Mouse (Mus musculus) embryo, embryonic 11 days (tissue): Measurements from ENCODE around the gene Btg2.

Experiments
- DNase-seq: peaks from one replicate; pipeline ENCODE4 v3.0.0-alpha.2; 2015

Btg2 gene

DNA sequence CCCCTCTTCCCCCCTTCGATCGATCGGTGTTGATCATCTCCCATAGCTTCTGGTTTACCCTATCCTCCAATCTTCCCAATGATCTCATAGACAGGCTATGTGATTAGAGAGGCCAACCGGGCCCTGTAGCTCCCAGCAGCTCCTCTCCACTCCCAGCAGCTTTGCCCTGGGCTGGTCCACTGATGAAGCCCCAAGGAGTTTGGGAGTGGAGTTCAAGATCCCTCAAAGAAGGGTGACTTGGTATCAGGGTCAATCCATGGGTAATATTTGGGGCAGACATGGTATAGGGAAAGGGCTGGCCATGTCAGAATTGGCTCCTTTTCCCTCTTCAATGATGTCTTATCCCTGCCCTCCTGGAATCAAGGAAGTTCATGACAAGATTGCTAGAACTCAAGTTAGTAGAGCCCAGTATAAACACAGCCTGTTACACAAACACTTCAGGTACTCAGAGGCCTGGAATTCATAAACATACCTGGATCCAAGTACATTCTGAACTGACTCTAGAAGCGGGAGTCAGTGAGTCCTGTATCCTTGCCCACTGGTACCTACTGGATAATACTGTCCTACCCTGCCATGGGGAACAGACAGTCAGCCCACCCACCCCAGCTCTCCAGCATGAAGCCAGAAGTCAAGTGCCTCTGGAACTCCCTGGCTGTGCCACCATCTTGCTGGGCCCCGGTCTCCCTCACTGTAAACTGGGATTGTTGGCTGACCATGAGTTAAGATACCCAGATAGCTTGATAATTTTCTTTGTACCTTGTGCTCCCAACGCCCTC is 18.3 kb upstream of the Btg2 start:
- DNase-seq = no peak

DNA sequence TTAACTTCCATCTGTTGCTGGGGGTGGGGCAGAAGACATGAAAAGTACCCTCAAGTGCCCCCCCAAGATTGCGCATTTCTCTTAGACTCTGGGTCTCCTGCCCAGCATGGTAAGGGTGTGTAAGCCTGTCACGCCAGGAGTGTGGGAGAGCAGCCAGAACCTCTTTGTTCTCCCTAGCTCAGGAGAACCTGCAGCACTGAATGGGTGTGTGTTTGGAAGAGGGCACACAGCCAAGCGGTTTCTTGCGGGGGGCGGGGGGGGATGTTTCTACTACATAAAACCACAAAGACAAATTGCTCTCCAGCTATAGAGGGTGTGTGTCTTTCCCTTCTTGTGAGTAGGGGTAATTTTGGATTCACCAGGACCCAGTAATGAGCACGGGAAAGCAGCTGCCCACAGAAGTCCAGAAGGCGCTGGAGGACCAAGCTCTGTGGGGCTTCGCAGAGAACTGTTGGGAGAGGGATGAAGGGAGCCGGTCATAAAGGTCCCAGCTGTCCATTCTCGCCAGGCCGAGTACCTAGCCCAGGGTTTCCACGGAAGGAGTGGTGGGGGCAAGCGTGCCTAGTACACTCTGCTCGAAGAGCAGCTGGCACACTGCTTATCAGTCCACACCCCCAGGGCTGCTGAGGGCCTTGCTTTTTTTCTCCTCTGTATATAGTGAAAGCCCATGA is 17.5 kb upstream of the Btg2 start:
- DNase-seq = no peak

DNA sequence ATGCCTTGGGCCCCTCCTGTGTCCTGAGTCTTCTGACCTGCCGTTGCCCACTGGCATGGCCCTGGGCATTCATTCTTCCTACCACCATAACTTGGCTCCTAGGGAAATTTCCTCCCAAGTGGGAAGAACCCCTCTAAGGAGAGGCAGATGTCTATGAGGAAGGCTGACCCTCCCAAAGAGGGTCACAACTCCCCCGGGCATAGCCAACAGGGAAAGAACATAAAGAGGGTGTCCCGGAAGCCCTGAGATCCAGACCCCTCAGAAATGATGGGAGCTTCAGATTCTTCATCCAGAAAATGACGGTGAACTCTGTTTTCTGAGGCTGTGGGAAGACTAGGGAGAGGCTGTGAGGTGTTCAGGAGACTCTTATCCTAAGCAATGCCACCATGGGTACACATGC is 16.8 kb upstream of the Btg2 start:
- no peak for DNase-seq

DNA sequence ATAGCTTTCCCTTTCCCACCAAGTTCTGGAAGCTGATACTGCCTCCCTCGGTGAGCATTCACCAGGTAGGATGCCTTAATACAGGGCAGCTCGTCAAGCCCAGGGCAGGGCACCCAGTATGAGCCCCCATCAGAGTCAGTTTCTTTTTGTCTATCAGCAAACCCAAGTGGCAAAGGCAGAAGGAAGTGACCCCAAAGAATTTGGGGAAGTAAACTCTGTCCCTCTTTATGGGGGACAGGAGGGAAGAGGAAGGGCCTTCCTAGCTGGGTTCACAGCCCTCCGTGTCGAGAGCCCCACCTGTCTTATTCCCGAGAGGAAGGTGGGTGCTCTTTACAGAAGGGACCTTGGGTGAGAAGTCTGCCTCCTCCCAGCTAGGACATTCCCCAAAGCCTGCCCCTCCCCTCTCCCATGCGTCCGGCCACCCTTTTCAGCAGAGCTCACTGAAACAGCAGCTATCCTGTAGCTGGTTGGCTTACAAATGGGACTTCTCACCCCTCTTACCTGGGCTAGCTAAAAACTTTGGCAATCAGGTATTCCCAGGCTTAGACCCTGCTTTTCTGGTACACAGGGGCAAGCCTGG is 16.2 kb upstream of the Btg2 start:
- DNase-seq = no peak

DNA sequence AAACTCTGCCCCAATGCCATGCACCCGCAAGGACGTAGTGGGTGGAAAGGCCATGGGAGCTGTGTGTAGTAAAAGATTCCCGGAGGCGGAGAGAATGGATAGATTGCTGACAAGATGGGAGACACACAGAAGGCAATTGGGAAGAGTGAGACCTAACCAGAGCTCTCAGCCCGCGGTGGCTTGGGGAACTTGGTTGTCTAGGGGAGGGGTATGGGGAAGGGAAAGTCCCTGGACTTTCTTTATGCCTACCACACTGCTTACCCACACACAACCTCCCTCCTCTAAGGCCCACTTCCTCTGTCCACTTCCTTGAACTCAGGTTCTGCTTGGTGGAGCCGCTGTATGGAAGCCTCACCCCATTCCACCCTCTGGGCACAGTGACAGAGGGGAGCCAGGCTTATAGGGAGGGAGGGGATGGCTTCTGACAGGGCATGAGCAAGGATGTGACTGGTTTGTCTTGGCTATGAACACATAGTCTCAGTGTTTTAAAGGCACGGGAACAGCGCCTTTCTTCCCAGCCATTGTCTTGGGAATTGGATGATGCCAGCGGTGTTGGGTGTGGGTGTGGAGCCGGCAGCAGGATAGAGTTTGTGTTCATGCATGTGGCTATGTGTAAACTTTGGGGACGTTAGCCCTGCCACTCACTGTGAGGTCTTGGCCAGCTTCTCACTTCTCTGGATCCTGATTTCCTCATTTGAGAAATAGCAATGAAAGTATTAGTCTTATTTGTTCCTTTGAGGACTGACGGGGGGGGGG is 15.0 kb upstream of the Btg2 start:
- DNase-seq = no peak

DNA sequence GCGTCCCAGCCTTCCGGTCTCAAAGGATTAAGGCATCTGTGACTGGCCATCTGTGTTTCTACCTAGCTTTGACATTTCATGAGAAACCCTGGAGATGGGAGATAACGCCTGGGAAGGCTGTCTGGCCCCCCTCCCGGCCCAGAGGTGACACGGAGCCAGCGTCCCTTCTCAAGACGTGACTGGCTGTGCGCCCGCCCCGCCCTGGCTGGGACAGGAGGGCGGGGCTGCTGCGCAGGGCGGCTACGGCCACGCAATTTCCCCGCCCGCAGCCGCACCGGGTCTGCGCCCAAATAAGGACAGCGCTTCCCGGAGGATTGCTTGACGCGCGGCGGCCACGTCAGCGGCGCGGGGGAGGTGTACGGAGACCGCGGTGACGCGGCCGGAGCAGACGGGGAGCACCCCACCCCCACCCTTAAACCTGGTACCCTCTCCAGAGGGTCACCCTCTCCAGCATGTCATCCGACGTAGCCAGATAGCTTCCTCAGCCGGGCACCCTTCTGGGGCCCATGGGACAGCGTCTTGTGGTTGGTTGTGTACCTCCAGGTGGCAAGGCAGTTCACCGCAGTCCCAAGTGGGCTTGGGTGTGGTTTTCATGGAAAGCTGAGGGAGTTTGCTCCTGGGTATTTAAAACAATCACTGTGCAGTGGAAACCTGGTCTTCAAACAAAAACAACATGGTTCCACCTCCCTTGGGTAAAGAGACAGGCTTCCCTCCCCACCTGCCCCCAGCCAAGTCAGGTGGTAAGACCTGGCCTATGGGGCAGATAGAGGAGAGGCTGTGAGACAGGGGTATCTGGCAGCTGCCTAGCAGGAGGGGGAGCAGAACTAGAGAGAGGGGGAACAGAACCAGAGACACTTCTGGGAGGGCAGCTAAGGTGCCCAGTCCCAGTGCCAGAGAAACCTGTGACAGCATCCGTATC is 14.2 kb upstream of the Btg2 start:
- DNase-seq = peak; percentile 93

DNA sequence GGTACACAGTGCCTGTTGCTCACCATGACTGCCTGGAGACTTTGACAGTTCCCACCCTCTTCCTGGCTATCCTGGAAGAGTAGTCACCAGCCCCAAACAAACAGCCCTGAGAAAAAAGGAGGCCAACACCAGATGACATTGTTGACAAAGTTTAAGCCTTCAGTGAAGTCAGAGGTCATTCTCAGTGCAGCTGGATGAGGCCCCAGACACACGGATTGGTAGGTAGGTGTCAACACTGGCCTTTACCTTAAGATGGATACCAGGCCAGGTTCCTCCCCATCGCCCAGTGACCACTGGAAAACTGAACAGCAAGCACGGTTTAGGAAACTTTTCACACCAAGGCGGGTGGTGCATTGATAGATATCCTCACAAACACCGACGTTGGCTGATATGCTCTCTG is 13.4 kb upstream of the Btg2 start:
- DNase-seq = no peak

DNA sequence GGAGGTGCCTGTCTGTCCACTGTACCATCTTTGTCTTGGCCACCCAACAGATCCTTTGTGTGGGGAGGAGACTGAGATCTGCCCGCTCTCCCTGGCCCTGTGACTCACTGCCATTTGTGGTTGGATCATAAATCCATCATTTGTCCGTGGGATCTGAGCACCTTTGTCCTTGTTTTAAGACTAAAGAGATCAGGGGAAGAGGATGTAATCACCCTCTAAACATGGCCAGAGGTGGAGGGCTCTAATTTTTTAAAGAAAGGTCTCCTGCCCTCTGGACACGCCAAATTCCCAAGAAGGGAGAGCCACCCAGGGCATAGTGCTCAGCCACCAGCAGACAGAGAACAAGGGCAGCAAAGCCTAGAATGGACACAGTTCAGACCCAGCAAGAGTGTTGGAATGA is 12.9 kb upstream of the Btg2 start:
- no peak for DNase-seq

DNA sequence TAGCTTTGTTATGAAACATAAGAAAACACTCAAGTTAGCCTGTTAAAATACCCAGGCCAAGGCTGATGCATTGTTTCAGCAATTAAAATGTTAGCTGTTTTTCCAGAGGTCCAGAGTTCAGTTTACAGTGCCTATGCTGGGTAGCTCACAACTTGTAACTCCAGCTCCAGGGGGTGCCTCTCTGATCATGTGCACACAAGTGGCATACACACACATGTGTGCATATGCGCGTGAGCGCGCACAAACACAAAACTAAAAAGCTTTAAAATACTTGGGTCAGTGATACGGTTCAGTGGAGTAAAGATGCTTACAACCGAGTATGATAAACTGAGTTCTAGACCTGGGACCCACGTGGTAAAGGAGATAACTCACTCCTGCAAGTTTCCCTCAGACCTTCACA is 10.2 kb upstream of the Btg2 start:
- DNase-seq = no peak

DNA sequence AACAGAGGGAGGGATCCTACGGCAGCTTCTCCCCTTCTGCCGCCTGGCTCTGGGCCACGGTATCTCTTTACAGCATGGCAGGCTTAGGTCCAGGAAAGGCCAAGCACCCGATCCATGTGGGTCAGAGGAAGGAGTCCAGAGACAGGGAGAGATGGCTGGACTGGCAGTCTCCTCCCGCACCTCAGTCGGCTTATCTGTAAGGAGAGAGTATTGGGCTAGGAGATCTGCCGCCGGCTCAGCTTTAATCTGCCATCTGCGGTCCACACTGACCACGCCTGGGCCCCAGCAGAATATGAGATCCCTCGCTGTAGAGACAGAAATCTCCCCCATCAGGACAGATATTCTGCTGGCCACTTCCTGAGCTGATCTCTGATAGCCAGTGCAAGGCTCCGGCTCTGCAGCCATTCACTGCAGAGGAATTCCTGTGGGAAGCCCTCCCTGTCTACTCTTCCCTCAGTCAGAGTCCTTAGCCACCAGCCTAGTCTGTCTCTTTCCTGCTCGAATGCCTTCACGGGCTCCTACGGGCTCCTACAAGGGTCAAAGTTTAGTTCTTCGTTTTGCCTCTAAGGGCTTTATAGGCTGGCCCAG is 8.0 kb upstream of the Btg2 start:
- no peak for DNase-seq

DNA sequence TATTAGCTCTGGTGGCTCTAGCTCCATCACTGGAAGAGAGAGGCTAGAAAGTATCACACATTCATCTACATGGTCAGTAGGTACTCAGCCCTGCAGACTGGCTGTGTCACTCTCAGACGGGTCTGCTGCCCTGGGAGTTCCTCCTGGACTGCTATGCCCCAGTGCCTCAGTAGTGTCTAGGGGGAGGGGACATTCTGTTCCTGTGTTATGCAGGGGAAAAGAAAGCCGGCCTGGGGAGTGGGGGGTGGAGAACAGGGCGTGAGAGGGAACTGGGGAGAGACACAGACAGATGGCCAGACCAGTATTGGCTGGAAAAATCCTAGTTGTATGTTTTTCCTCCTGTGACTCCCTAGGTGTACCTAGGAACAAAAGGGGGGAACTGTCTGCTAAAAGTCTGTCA is 7.1 kb upstream of the Btg2 start:
- no peak for DNase-seq

DNA sequence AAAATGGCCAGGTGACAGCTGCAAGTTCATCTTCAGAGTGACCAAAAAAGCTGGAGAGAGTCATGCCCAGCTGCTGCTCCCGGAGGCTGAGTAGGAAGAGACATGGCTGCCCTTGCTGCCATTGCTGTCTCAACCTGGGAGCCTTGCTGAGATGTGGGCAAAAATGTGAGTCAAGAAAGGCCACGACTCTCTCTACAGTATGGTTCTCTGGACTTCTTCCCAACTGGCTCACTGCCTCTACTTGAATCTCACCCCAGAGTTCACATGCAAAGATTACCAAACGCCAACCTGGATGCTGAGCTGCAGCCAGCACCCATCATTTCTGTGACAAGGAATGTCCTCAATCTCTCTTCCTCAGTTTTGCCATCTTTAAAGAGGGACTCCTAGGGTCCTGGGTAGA is 5.2 kb upstream of the Btg2 start:
- no peak for DNase-seq

DNA sequence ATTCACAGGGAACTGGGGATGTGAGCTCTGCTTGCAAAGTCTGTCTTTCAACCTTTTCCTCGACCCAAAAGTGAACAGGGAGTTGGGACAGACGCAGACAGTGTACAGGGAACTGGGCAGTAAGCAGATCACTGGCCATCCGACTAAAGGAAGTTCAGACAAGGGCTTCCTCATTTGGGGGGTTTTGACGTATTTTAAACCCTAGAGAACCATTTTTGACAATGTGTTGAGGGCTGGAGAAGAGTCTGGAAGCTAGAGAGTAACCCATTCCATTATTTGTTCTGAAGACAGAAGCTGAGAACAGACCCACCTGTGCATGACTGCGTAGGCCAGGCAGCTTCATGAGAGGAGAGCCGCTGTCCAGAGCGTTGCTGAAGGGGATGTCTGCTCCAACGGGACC is 4.8 kb upstream of the Btg2 start:
- DNase-seq = no peak

DNA sequence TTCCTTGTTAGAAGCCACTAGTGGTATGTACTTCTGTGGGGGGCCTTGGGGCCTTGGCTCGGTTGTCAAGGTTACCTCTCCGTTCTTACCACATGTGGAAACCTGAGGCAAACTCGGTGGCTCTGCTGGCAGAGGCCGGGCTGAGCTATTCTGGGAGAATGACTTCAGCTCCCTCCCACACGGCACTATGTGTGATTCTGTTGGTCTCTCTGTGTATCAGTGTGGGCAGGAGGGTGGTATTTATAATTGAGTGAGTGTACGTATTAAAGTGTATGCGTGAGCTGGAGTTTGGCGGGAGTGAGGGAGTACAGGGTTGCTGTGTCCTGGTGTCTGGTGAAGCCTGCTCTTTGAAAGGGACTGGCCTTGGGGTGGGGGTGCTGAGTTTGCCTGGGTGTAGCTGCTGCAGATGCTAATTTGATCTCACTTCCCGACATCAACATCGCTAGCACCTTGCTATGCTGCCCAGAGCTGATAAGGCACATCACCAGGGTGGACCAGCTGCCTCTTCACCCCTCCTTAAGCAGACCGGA is 4.1 kb upstream of the Btg2 start:
- DNase-seq = no peak

DNA sequence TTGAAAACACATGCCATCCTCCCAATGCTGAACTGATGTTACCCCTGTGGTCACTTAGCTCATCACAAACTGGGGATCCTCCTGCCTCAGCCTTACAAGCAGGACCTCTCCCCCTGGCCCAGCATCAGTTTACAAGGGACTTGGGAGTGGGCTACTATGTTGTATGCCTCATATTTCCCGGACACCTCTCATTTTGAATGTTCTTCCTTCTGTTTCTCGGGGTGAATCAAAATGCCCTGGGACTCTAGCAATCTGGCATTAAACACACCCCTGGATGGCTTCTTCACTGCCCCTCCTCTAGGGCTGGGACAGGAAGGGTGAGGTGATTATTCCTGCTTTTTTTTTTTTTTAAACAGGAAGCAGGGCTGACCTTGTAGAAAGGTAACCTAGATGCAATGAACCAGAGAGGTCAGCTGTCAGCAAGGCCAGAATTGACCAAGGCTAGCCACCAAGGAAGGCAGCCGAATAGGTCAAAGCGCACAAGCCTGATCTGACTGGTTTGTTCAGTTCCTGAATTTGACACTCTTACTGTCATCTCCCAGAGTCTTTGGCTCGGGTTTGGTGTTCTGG is 2.0 kb upstream of the Btg2 start:
- no peak for DNase-seq

DNA sequence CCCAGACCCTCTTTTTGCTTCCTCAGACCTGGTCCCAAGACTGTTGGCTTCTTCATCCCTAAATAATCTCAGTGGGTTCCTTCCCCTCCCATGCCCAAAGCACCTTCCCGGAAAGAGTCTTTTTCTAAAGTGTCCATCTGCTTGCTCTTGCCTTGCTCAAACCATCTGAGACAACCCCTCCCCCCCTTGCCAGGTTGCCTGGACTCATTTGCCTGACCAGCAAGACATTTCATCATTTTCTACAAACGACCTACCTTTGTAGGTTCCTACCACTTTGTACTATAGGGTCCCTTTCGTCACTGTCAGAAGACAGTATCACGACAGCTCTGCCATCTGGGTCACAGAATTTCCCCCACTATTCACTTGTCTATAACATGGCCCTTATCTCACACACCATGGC is 1.5 kb upstream of the Btg2 start:
- DNase-seq = no peak

DNA sequence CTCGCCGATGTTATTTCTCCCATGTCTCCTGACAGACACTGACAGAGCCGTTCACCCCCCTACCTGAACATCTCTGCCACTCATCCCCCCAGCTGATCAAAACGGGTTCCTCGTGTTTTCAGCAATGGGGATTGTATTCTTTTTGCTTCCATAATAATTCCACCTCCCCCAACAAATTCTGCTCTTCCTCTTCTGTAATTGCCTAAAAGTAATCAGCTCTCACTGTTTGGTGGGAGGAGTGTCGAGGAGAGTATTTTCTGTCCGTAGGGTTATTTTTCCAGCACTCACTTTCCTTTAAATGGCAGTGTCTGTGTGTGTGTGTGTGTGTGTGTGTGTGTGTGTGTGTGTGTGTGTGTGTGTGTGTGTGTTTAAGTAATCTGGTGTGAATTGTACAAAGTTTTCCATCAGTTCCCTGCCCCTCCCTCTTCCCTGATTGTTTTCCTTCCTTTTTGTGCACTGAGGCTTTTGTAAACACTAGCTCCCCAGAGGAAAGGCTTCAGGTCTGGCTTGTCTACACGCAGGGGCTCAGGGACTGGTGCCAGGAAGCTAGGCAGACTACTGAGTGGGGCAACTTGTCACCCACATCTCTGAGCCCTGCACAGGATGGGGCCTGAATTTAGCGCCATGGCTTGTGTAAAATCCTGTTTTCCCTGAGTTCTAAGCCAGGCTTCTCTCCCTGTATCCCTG is 700 bp upstream of the Btg2 start:
- no peak for DNase-seq

DNA sequence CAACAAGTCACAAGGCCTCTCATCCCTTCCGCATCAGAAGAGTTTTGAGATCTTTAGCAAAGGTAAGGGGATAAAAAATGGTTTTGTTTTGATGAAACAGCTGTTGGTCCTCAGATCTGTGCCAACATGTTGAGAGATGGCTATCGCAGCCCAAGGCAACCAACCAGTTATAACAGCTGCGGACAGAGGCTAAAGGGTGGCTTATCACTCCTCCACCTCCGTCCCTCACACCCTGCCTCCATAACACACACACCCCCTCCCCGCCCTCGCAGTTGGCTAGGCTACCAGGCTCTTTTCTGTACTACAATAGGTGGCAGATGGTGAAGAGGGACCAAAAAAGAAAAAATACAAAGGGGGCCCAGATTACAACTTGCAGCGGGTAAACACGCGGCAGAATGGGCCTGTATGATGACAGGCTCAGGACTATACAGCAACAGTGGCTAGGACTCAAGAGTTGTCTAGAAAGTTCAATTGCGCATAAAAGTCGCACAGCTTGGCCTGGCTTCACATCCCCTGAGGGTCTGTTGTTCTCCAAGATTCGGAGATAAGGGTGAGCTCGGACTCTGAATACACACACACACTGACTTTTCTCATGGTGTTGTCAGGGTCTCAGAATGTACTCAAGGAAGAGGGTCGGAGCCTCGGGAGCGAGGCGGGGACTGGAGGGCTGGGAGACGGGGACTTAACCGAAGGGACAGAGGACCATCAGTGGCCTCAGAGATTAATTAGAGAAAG is 692 bp downstream of the Btg2 start:
- no peak for DNase-seq

DNA sequence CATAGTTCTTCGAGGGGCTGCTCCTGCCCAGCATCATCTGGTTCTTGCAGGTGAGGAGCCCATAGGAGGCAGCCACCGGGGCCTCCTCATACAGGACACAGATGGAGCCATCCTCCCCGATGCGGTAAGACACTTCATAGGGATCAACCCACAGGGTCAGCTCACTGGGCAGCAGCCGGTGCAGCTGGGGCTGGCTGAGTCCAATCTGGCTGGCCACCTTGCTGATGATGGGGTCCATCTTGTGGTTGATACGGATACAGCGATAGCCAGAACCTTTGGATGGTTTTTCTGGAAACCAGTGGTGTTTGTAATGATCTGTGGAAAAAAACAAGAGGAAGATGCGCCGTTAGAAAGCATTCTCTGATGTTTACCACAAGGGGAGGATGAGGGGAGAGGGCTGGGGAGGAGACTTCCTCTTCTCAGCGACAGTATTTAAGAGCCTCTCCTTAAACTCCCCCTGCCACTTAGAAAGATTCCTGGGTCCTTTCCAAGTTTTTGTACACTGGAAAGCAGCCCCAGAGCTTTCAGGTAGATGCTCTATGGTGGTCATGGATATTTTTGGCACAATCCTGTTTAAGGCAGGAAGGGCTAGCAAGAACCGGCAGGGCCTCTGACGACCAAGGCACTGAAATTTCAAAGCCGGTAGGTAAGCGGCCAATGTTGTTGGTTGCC is 1.4 kb downstream of the Btg2 start:
- peak; percentile 63 for DNase-seq

DNA sequence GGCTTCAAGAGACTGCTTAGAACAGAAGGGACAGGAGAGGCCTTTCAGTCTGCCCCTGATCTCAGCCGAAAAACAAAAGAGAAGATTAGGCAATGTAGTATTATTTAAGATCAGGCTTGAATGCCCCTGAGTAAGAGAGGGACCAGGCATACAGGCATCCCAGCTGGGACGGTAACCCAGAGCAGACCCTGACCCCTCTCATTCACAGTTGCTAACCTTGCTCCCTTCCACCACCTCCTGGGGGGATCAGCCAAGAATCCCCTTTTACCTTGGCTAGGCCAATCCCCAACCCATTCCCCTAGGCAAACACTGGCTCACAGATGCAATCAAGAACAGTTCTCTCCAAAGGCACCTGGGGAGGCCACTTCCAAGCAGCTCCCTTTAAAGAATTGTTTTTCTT is 2.1 kb downstream of the Btg2 start:
- DNase-seq = no peak
